Mouse (Mus musculus) spleen, adult 2 months (tissue): ENCODE data around the gene Dusp18. TPM values are rescaled to one million over a fixed set of nuclear protein-coding genes. Genes with fewer than 3 reads are reported as not detected.
A peak's percentile ranks its signal among the peaks of the same experiment; 100 is the strongest.

Experiments used
- DNase-seq, 2 experiments: peaks; one replicate each; pipeline versions ENCODE4 v3.0.0 to v3.0.0-alpha.2; 2012 to 2021; ENCODE audit warnings: low spot score in 2 of 2, low read depth in 1 of 2
- H3K27ac ChIP-seq: fragments of 200-500 bp; 2 replicates; pipeline ENCODE4 v1.5.1; 2012; ENCODE audit warnings: low read length, inconsistent platforms; ENCODE audit not compliant: insufficient read depth
- H3K27me3 ChIP-seq: fragments of 200-500 bp; 2 replicates; pipeline ENCODE4 v1.6.1; 2012; ENCODE audit warnings: mild to moderate bottlenecking, moderate library complexity, low read length, inconsistent platforms; ENCODE audit not compliant: control insufficient read depth, insufficient read depth
- H3K36me3 ChIP-seq: fragments of 200-500 bp; 2 replicates; pipeline ENCODE4 v1.6.1; 2012; ENCODE audit warnings: mild to moderate bottlenecking, low read length, inconsistent platforms; ENCODE audit not compliant: control insufficient read depth, insufficient read depth
- H3K4me1 ChIP-seq: fragments of 200-500 bp; 2 replicates; pipeline ENCODE4 v1.6.1; 2011; ENCODE audit warnings: inconsistent platforms; ENCODE audit not compliant: control insufficient read depth, insufficient read depth, insufficient read length
- H3K4me3 ChIP-seq: fragments of 200-500 bp; 2 replicates; pipeline ENCODE4 v1.5.1; 2011; ENCODE audit warnings: mild to moderate bottlenecking, inconsistent platforms; ENCODE audit not compliant: insufficient read depth, insufficient read length; ENCODE audit errors: extremely low read depth
- CTCF ChIP-seq: fragments of 200-500 bp; IDR thresholded peaks from 2 replicates; pipeline ENCODE4 v1.5.1; 2011; ENCODE audit warnings: mild to moderate bottlenecking, inconsistent platforms; ENCODE audit not compliant: insufficient read depth, insufficient read length, insufficient replicate concordance; ENCODE audit errors: extremely low read depth
- POLR2A ChIP-seq: fragments of 200-500 bp; IDR thresholded peaks from 2 replicates; pipeline ENCODE4 v1.6.1; 2011; ENCODE audit warnings: low read depth, low read length, inconsistent platforms
- WGBS: fragments of 180-500 bp; shearing (Covaris S2); methylation state at CpG from one replicate; pipeline ENCODE4 v1.1.7; 2018; 5-methylcytosine and 5-hydroxymethylcytosine counted together
- polyA plus RNA-seq: library from polyadenylated mRNA; depleted of rRNA; stranded (reverse); fragments of >200 nt; gene quantifications from 2 replicates; pipeline ENCODE4 v1.2.3, GENCODE M21; 2012

Dusp18 gene
- polyA plus RNA-seq, 1 experiment = 0.44 TPM

GRCm38 (mm10) chr11:3862661-3863453 is 32.2 kb upstream of the Dusp18 start:
- Histone ChIP-seq H3K4me3 (no peak overlapping the region; the same call in 1 of the 2 replicates), H3K27me3 (peaks cover 6% of the 10 kb centered on the region), H3K36me3 (no peaks in the 10 kb centered on the region), H3K27ac (no peak overlapping the region), H3K4me1 (no peaks in the 10 kb centered on the region; the same call in 1 of the 2 replicates)
- WGBS = 74% methylated on average over 19 of the region's 19 CpGs
- no peak for TF ChIP-seq CTCF
- TF ChIP-seq POLR2A = no peak
- DNase-seq = no peak

- Histone ChIP-seq H3K27ac (no peak within 1 kb of the TSS), H3K4me3 (peak within 1 kb of the TSS; percentile 52; the same call in 1 of the 2 replicates), H3K36me3 (no peaks in the 10 kb centered on the region), H3K4me1 (no peaks in the 10 kb centered on the region; the same call in 1 of the 2 replicates), H3K27me3 (peaks cover 6% of the 10 kb centered on the region)
- WGBS = 6% methylated on average over 55 of the region's 58 CpGs
- TF ChIP-seq POLR2A = no peak
- TF ChIP-seq CTCF = no peak
- DNase-seq = peak; percentile 9 to 34
Measured at GRCm38 (mm10) chr11:3863454-3864112, 31.5 kb upstream of the Dusp18 start, which contains the start of gene Osbp2. TSS of gene Osbp2 (minus strand) at chr11:3863903.

- H3K27ac ChIP-seq = no peak overlapping the region
- H3K4me1 ChIP-seq = no peaks in the 10 kb centered on the region; the same call in 1 of the 2 replicates
- DNase-seq = no peak
- H3K4me3 ChIP-seq = no peak overlapping the region
- 22% methylated on average over 6 of the region's 6 CpGs for WGBS
- TF ChIP-seq CTCF (no peak), POLR2A (no peak)
- H3K27me3 ChIP-seq = peaks cover 6% of the 10 kb centered on the region
- no peaks in the 10 kb centered on the region for H3K36me3 ChIP-seq
Measured at GRCm38 (mm10) chr11:3864343-3864742, 30.7 kb upstream of the Dusp18 start.

GRCm38 (mm10) chr11:3876419-3876818 is 18.6 kb upstream of the Dusp18 start:
- no peak overlapping the region for H3K27ac ChIP-seq
- WGBS = 81% methylated on average over 6 of the region's 6 CpGs

GRCm38 (mm10) chr11:3878660-3879059 is 16.4 kb upstream of the Dusp18 start:
- no peaks in the 10 kb centered on the region for H3K36me3 ChIP-seq
- H3K27ac ChIP-seq = no peak overlapping the region
- no peaks in the 10 kb centered on the region for H3K4me1 ChIP-seq
- TF ChIP-seq POLR2A (no peak), CTCF (no peak)
- no peak overlapping the region for H3K4me3 ChIP-seq
- no peak for DNase-seq
- 58% methylated on average over 7 of the region's 7 CpGs for WGBS
- no peaks in the 10 kb centered on the region for H3K27me3 ChIP-seq

More at GRCm38 (mm10) chr11:3876419-3876818, 18.6 kb upstream of the Dusp18 start:
- Histone ChIP-seq H3K36me3 (no peaks in the 10 kb centered on the region), H3K4me1 (no peaks in the 10 kb centered on the region), H3K4me3 (no peak overlapping the region), H3K27me3 (no peaks in the 10 kb centered on the region)
- DNase-seq = no peak
- TF ChIP-seq CTCF (no peak), POLR2A (no peak)

- Histone ChIP-seq H3K36me3 (no peaks in the 10 kb centered on the region), H3K4me1 (no peaks in the 10 kb centered on the region), H3K27me3 (no peaks in the 10 kb centered on the region), H3K27ac (no peak overlapping the region), H3K4me3 (no peak overlapping the region)
- DNase-seq = peak; percentile 34 to 58
- 39% methylated on average over 2 of the region's 2 CpGs for WGBS
- TF ChIP-seq POLR2A (no peak), CTCF (peak; percentile 56; the same call in 1 of the 2 replicates)
Measured at GRCm38 (mm10) chr11:3879836-3880235, 15.2 kb upstream of the Dusp18 start.

- DNase-seq = no peak
- WGBS = 34% methylated on average over 3 of the region's 3 CpGs
- H3K36me3 ChIP-seq = no peaks in the 10 kb centered on the region
- no peaks in the 10 kb centered on the region for H3K27me3 ChIP-seq
- no peaks in the 10 kb centered on the region for H3K4me1 ChIP-seq
- no peak overlapping the region for H3K27ac ChIP-seq
- TF ChIP-seq POLR2A (no peak), CTCF (no peak)
- H3K4me3 ChIP-seq = no peak overlapping the region
Measured at GRCm38 (mm10) chr11:3883711-3884110, 11.3 kb upstream of the Dusp18 start.
